Mouse (Mus musculus) bone marrow, adult 2 months (tissue): Measurements from ENCODE around the gene Ltk. TPM values are rescaled to one million over a fixed set of nuclear protein-coding genes. Genes with fewer than 3 reads are reported as not detected.

Experiments used
- H3K27ac ChIP-seq: fragments of 200-500 bp; 2 replicates; pipeline ENCODE4 v1.5.1; 2012; ENCODE audit warnings: low read depth, mild to moderate bottlenecking, control low read depth, inconsistent platforms, low read length; ENCODE audit not compliant: control insufficient read depth, poor library complexity, insufficient read depth
- H3K4me1 ChIP-seq: fragments of 200-500 bp; 2 replicates; pipeline ENCODE4 v1.6.1; 2011; ENCODE audit warnings: low read length; ENCODE audit not compliant: control insufficient read depth, insufficient read depth
- H3K4me3 ChIP-seq: fragments of 200-500 bp; replicated peaks from 2 replicates; pipeline ENCODE3; 2011; ENCODE audit warnings: mild to moderate bottlenecking, low read depth, low read length, control low read depth; ENCODE audit not compliant: control insufficient read depth
- CTCF ChIP-seq: fragments of 200-500 bp; IDR thresholded peaks from 2 replicates; pipeline ENCODE4 v1.5.1; 2011; ENCODE audit warnings: low read length, control low read depth; ENCODE audit not compliant: control insufficient read depth, insufficient read depth
- POLR2A ChIP-seq: fragments of 200-500 bp; IDR thresholded peaks from 2 replicates; pipeline ENCODE4 v1.6.1; 2011; ENCODE audit warnings: low read depth, mild to moderate bottlenecking, control low read depth, low read length, borderline replicate concordance; ENCODE audit not compliant: control insufficient read depth
- WGBS: fragments of 180-500 bp; shearing (Covaris S2); methylation state at CpG from one replicate; pipeline ENCODE4 v1.1.7; 2018; 5-methylcytosine and 5-hydroxymethylcytosine counted together
- polyA plus RNA-seq: library from polyadenylated mRNA; stranded (reverse); fragments of >200 nt; gene quantifications from 2 replicates; pipeline ENCODE4 v1.2.4, GENCODE M21; 2011; ENCODE audit warnings: low replicate concordance; ENCODE audit not compliant: missing spikeins, insufficient read depth, insufficient read length

The Ltk gene
- polyA plus RNA-seq, 1 experiment: 1.3 TPM

GRCm38 (mm10) chr2:119767246-119767645 is 7.0 kb upstream of the Ltk start:
- Histone ChIP-seq H3K27ac (no peak overlapping the region), H3K4me3 (no peak overlapping the region), H3K4me1 (no peaks in the 10 kb centered on the region)
- no peak for TF ChIP-seq POLR2A
- peak; percentile 26; the same call in 1 of the 2 replicates for TF ChIP-seq CTCF
- 89% methylated on average over 6 of the region's 6 CpGs for WGBS

GRCm38 (mm10) chr2:119763924-119764323 is 3.7 kb upstream of the Ltk start:
- WGBS: 77% methylated on average over 4 of the region's 4 CpGs

GRCm38 (mm10) chr2:119762276-119762675 is 2.0 kb upstream of the Ltk start:
- WGBS: 31% methylated on average over 1 of the region's 1 CpGs
- TF ChIP-seq POLR2A (no peak), CTCF (no peak)
- Histone ChIP-seq H3K27ac (no peak overlapping the region), H3K4me1 (no peaks in the 10 kb centered on the region), H3K4me3 (no peak overlapping the region)

More at GRCm38 (mm10) chr2:119763924-119764323, 3.7 kb upstream of the Ltk start:
- Histone ChIP-seq H3K4me3 (no peak overlapping the region), H3K27ac (no peak overlapping the region), H3K4me1 (no peaks in the 10 kb centered on the region)
- TF ChIP-seq CTCF (no peak), POLR2A (no peak)

- 8% methylated on average over 44 of the region's 44 CpGs for WGBS
- no peak overlapping the region for H3K27ac ChIP-seq
- no peaks in the 10 kb centered on the region for H3K4me1 ChIP-seq
- TF ChIP-seq CTCF: no peak
- no peak for TF ChIP-seq POLR2A
- H3K4me3 ChIP-seq: peak overlapping the region; percentile 35
Observed at GRCm38 (mm10) chr2:119758844-119759835, 1.1 kb downstream of the Ltk start.

GRCm38 (mm10) chr2:119758101-119758843 is 2.0 kb downstream of the Ltk start:
- Histone ChIP-seq H3K4me3 (peak overlapping the region; percentile 50), H3K4me1 (no peaks in the 10 kb centered on the region), H3K27ac (no peak overlapping the region)
- WGBS: 1% methylated on average over 62 of the region's 77 CpGs
- TF ChIP-seq CTCF (no peak), POLR2A (no peak)

GRCm38 (mm10) chr2:119757601-119758100 is 2.6 kb downstream of the Ltk start:
- Histone ChIP-seq H3K4me1 (no peaks in the 10 kb centered on the region), H3K27ac (no peak overlapping the region), H3K4me3 (peak overlapping the region; percentile 50)
- 8% methylated on average over 27 of the region's 31 CpGs for WGBS
- TF ChIP-seq POLR2A: no peak
- TF ChIP-seq CTCF: no peak

GRCm38 (mm10) chr2:119749260-119749659 is 11.0 kb downstream of the Ltk start:
- no peak for TF ChIP-seq CTCF
- TF ChIP-seq POLR2A: no peak
- Histone ChIP-seq H3K27ac (no peak overlapping the region), H3K4me1 (no peaks in the 10 kb centered on the region; the same call in 1 of the 2 replicates), H3K4me3 (no peak overlapping the region)
- 89% methylated on average over 13 of the region's 13 CpGs for WGBS

- Histone ChIP-seq H3K4me1 (no peaks in the 10 kb centered on the region; the same call in 1 of the 2 replicates), H3K4me3 (no peak overlapping the region), H3K27ac (no peak overlapping the region)
- WGBS: 81% methylated on average over 7 of the region's 7 CpGs
- TF ChIP-seq CTCF (no peak), POLR2A (no peak)
Observed at GRCm38 (mm10) chr2:119747554-119747953, 12.7 kb downstream of the Ltk start.
